ENCODE assay signal across 23 mouse cellular contexts in genomic region chr3:145171390-145172060, GRCm38 (mm10).
"Had no signal": no experiment of that assay in that cellular context is flagged by ENCODE, and none has a peak within 500 bp of the region (broad histone marks: within the 10 kb centered on the region; RNA-seq: fewer than 3 reads in every experiment).

No protein-coding gene starts in this region.

- DNase-seq: gastrocnemius, postnatal 14 days; gastrocnemius, postnatal 36 days; heart, adult 11 months; heart, adult 2 months; heart, postnatal 14 days; heart, postnatal 36 days; kidney, adult 18-20 months; kidney, adult 8-10 months; kidney, postnatal 10 days; kidney, postnatal 25 days; kidney, postnatal 4 days had no signal

- H3K9ac ChIP-seq: heart, embryonic 13.5 days; heart, embryonic 15.5 days; hindbrain, embryonic 12.5 days; hindbrain, embryonic 14.5 days; intestine, embryonic 15.5 days; limb, embryonic 12.5 days; liver, embryonic 12.5 days had no signal

- H3K9me3 ChIP-seq: heart, embryonic 13.5 days; heart, embryonic 15.5 days; hindbrain, embryonic 12.5 days; intestine, embryonic 15.5 days; limb, embryonic 12.5 days; liver, embryonic 12.5 days had no signal

- H3K36me3 ChIP-seq: heart, embryonic 13.5 days; heart, embryonic 15.5 days; hindbrain, embryonic 12.5 days; intestine, embryonic 15.5 days; limb, embryonic 12.5 days; liver, embryonic 12.5 days had no signal

- H3K4me2 ChIP-seq: heart, embryonic 11.5 days; heart, embryonic 13.5 days; heart, embryonic 15.5 days; hindbrain, embryonic 12.5 days; hindbrain, embryonic 14.5 days; intestine, embryonic 15.5 days; limb, embryonic 12.5 days; liver, embryonic 12.5 days had no signal

- H3K4me3 ChIP-seq: heart, adult 2 months; heart, embryonic 13.5 days; heart, embryonic 15.5 days; hindbrain, embryonic 12.5 days; intestine, embryonic 15.5 days; layer of hippocampus, adult 2 months; left cerebral cortex, adult 2 months; limb, embryonic 12.5 days; liver, embryonic 12.5 days had no signal

- H3K4me1 ChIP-seq: heart, embryonic 13.5 days; heart, embryonic 15.5 days; hindbrain, embryonic 12.5 days; intestine, embryonic 15.5 days; liver, embryonic 12.5 days had no signal

- ATAC-seq: hindbrain, embryonic 16.5 days; intestine, embryonic 15.5 days; intestine, postnatal 0 days; liver, embryonic 12.5 days had no signal

- H3K27ac ChIP-seq: heart, adult 2 months; heart, embryonic 13.5 days; heart, embryonic 15.5 days; hindbrain, embryonic 12.5 days; hindbrain, embryonic 14.5 days; intestine, embryonic 15.5 days; layer of hippocampus, adult 2 months; left cerebral cortex, adult 2 months; limb, embryonic 12.5 days; liver, embryonic 12.5 days had no signal

- H3K27me3 ChIP-seq: heart, embryonic 13.5 days; heart, embryonic 15.5 days; hindbrain, embryonic 12.5 days; intestine, embryonic 15.5 days; limb, embryonic 12.5 days; liver, embryonic 12.5 days had no signal
